Mouse (Mus musculus): ENCODE results near the gene Tmem130. TPM values are rescaled to one million over a fixed set of nuclear protein-coding genes. Genes with fewer than 3 reads are reported as not detected.
A peak's percentile ranks its signal among the peaks of the same experiment; 100 is the strongest.

Tmem130 gene
- polyA plus RNA-seq (2015; fragmentation: Nextera tagmentation; extraction: Ambion mirVana) = 3.4 and 4.6 TPM in 2 replicates

DNA sequence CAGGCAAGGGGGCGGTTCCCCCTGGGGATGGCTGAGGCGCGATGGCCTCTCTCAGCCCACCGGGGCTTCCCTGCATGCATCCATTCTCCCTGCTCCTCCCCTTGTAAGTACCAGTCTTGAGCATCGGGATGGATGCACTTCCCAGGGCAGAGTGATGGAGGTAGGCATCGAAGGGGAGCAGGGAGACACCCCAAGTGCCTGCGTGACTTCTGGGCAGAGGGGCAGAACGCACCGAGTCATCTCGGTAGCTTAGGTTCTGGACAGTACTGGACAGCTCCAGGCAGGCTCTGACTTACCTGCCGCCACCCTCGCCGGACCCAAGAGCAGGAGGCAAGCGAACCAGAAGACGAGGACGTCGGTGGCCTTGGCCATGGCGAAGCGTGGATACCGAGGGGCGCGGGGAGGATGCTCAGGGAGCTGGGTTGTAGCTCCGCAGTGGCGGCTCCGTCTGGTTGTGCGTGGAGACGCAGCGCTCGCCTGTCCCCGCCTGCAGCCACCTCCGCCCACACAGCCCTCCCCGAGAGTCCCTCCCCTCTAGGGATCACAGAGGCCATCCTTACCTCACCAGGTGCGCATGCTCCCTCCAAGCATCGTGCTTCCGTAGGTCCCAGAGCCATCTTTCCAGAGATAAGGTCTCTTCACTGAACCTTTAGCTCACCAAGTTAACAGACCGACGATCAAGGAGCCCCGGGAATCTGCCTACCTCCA lies at the start of gene Tmem130:
Gene Tmem130 (minus strand): TSS at position 658 of the 708 bp plus-strand sequence.
- Histone ChIP-seq H3K9ac (no peak within 1 kb of the TSS), H3K27ac (no peak within 1 kb of the TSS), H3K27me3 (replicated peaks) (peaks cover 12% of the 10 kb centered on the region), H3K36me3 (no peaks in the 10 kb centered on the region), H3K4me1 (replicated peaks) (peaks cover 7% of the 10 kb centered on the region; the same call in 1 of the 2 replicates), H3K4me2 (replicated peaks) (peak within 1 kb of the TSS; percentile 64), H3K9me3 (no peaks in the 10 kb centered on the region), H3K4me3 (replicated peaks) (peak within 1 kb of the TSS; percentile 30)
- 1% methylated on average over 38 of the region's 38 CpGs for WGBS
- peak; percentile 67 for ATAC-seq

GRCm38 (mm10) chr5:144806931-144807330 lies 45.3 kb upstream of the Tmem130 start:
- no peaks in the 10 kb centered on the region for H3K9me3 ChIP-seq
- H3K4me1 ChIP-seq (replicated peaks) = no peaks in the 10 kb centered on the region
- no peak overlapping the region for H3K9ac ChIP-seq
- 97% methylated on average over 10 of the region's 10 CpGs for WGBS
- H3K4me3 ChIP-seq (replicated peaks) = no peak overlapping the region
- no peak overlapping the region for H3K27ac ChIP-seq
- no peak overlapping the region for H3K4me2 ChIP-seq (replicated peaks)
- H3K27me3 ChIP-seq (replicated peaks) = no peaks in the 10 kb centered on the region
- ATAC-seq = no peak
- peaks cover 63% of the 10 kb centered on the region for H3K36me3 ChIP-seq

- no peak overlapping the region for H3K4me2 ChIP-seq (replicated peaks)
- WGBS = 89% methylated on average over 7 of the region's 7 CpGs
- H3K27ac ChIP-seq = no peak overlapping the region
- no peak for ATAC-seq
- H3K4me1 ChIP-seq (replicated peaks) = no peaks in the 10 kb centered on the region
- no peak overlapping the region for H3K4me3 ChIP-seq (replicated peaks)
- H3K36me3 ChIP-seq = peaks cover 68% of the 10 kb centered on the region
- H3K9me3 ChIP-seq = no peaks in the 10 kb centered on the region
- H3K27me3 ChIP-seq (replicated peaks) = no peaks in the 10 kb centered on the region
- H3K9ac ChIP-seq = no peak overlapping the region
Measured at GRCm38 (mm10) chr5:144804181-144804580, 42.6 kb upstream of the Tmem130 start.

- H3K9ac ChIP-seq = no peak overlapping the region
- no peaks in the 10 kb centered on the region for H3K27me3 ChIP-seq (replicated peaks)
- no peak for ATAC-seq
- 87% methylated on average over 8 of the region's 8 CpGs for WGBS
- no peak overlapping the region for H3K4me3 ChIP-seq (replicated peaks)
- peaks cover 71% of the 10 kb centered on the region for H3K36me3 ChIP-seq
- H3K4me1 ChIP-seq (replicated peaks) = no peaks in the 10 kb centered on the region
- H3K9me3 ChIP-seq = no peaks in the 10 kb centered on the region
- H3K27ac ChIP-seq = no peak overlapping the region
- H3K4me2 ChIP-seq (replicated peaks) = no peak overlapping the region
Measured at GRCm38 (mm10) chr5:144803066-144803465, 41.4 kb upstream of the Tmem130 start.

DNA sequence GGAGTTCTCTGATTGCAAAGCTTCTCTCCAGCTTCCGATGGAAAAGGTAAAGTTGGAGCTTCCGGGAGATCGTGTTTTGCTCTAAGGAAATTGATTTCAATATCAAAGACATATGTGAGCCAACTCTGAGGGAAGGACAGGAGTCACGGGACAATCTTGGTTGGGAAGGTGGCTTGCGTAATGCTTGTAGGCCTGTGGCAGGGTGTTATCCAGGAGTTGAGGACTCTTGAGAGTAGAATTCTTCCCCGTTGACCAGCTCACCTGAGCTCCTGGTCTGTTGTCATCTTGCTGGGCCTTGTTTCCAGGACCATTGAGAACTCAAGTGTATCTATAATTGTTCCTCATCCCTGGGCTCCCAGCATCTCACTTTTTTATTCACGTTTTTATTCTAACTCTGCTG lies 35.5 kb upstream of the Tmem130 start:
- H3K4me2 ChIP-seq (replicated peaks) = no peak overlapping the region
- no peak for ATAC-seq
- no peak overlapping the region for H3K9ac ChIP-seq
- H3K9me3 ChIP-seq = no peaks in the 10 kb centered on the region
- no peaks in the 10 kb centered on the region for H3K4me1 ChIP-seq (replicated peaks)
- H3K27ac ChIP-seq = no peak overlapping the region
- H3K36me3 ChIP-seq = peaks cover 72% of the 10 kb centered on the region
- no peaks in the 10 kb centered on the region for H3K27me3 ChIP-seq (replicated peaks)
- no peak overlapping the region for H3K4me3 ChIP-seq (replicated peaks)
- 91% methylated on average over 7 of the region's 7 CpGs for WGBS

- no peak overlapping the region for H3K4me2 ChIP-seq (replicated peaks)
- H3K9ac ChIP-seq = no peak overlapping the region
- ATAC-seq = no peak
- no peaks in the 10 kb centered on the region for H3K27me3 ChIP-seq (replicated peaks)
- no peaks in the 10 kb centered on the region for H3K4me1 ChIP-seq (replicated peaks)
- no peak overlapping the region for H3K27ac ChIP-seq
- 72% methylated on average over 6 of the region's 6 CpGs for WGBS
- no peaks in the 10 kb centered on the region for H3K9me3 ChIP-seq
- H3K4me3 ChIP-seq (replicated peaks) = no peak overlapping the region
- H3K36me3 ChIP-seq = peaks cover 76% of the 10 kb centered on the region
Measured at GRCm38 (mm10) chr5:144794687-144795086, 33.1 kb upstream of the Tmem130 start.

DNA sequence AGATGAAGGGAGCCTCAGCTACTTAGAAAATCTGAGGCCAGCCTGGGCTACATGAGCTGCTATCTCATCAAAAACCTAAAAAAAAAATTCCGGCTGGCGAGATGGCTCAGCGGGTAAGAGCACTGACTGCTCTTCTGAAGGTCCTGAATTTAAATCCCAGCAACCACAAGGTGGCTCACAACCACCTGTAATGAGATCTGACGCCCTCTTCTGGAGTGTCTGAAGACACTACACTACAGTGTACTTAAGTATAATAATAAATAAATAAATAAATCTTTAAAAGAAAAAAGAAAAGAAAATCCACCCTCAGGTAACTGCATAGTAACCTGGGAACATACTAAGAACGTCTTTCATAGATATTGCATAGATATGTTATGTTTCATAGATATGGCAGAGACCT lies 31.8 kb upstream of the Tmem130 start:
- no peak for ATAC-seq
- Histone ChIP-seq H3K9ac (no peak overlapping the region), H3K4me3 (replicated peaks) (no peak overlapping the region), H3K4me2 (replicated peaks) (no peak overlapping the region), H3K36me3 (peaks cover 80% of the 10 kb centered on the region), H3K27me3 (replicated peaks) (no peaks in the 10 kb centered on the region), H3K4me1 (replicated peaks) (no peaks in the 10 kb centered on the region), H3K27ac (no peak overlapping the region), H3K9me3 (no peaks in the 10 kb centered on the region)
- 89% methylated on average over 5 of the region's 5 CpGs for WGBS

DNA sequence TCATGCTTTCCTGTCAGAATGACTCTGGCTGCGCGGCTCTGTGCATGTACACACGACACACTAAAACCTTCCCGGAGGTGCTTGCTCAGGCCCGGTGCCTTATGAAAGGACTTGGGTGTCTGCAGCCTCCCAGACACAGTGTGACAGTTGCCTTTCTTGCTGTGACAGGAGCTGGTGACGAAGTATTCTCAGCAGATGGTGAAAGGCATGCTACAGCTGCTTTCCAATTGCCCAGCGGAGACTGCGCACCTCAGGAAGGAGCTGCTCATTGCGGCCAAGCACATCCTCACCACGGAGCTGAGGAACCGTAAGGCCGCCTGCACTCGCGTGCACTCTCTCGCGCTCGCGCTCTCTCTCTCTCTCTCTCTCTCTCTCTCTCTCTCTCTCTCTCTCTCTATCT lies 24.8 kb upstream of the Tmem130 start:
- H3K4me3 ChIP-seq (replicated peaks) = no peak overlapping the region
- 97% methylated on average over 18 of the region's 18 CpGs for WGBS
- no peak overlapping the region for H3K27ac ChIP-seq
- no peaks in the 10 kb centered on the region for H3K9me3 ChIP-seq
- no peaks in the 10 kb centered on the region for H3K4me1 ChIP-seq (replicated peaks)
- H3K27me3 ChIP-seq (replicated peaks) = no peaks in the 10 kb centered on the region
- H3K4me2 ChIP-seq (replicated peaks) = no peak overlapping the region
- ATAC-seq = no peak
- H3K9ac ChIP-seq = no peak overlapping the region
- H3K36me3 ChIP-seq = peaks cover 68% of the 10 kb centered on the region

GRCm38 (mm10) chr5:144780654-144781053 lies 19.0 kb upstream of the Tmem130 start:
- no peak overlapping the region for H3K4me2 ChIP-seq (replicated peaks)
- no peak overlapping the region for H3K27ac ChIP-seq
- H3K36me3 ChIP-seq = peaks cover 59% of the 10 kb centered on the region
- no peaks in the 10 kb centered on the region for H3K27me3 ChIP-seq (replicated peaks)
- no peaks in the 10 kb centered on the region for H3K9me3 ChIP-seq
- ATAC-seq = no peak
- no peak overlapping the region for H3K9ac ChIP-seq
- no peak overlapping the region for H3K4me3 ChIP-seq (replicated peaks)
- WGBS = 81% methylated on average over 8 of the region's 8 CpGs
- no peaks in the 10 kb centered on the region for H3K4me1 ChIP-seq (replicated peaks)

GRCm38 (mm10) chr5:144773231-144773630 lies 11.6 kb upstream of the Tmem130 start:
- peaks cover 26% of the 10 kb centered on the region for H3K36me3 ChIP-seq
- no peak overlapping the region for H3K27ac ChIP-seq
- no peak overlapping the region for H3K9ac ChIP-seq
- H3K4me2 ChIP-seq (replicated peaks) = no peak overlapping the region
- H3K4me3 ChIP-seq (replicated peaks) = no peak overlapping the region
- H3K27me3 ChIP-seq (replicated peaks) = no peaks in the 10 kb centered on the region
- 93% methylated on average over 6 of the region's 6 CpGs for WGBS
- no peaks in the 10 kb centered on the region for H3K9me3 ChIP-seq
- H3K4me1 ChIP-seq (replicated peaks) = peaks cover 9% of the 10 kb centered on the region; the same call in 1 of the 2 replicates
- ATAC-seq = no peak

- ATAC-seq = peak; percentile 9
- WGBS = 15% methylated on average over 8 of the region's 8 CpGs
Measured at GRCm38 (mm10) chr5:144769067-144769482, 7.5 kb upstream of the Tmem130 start.

GRCm38 (mm10) chr5:144767911-144768841 lies 6.6 kb upstream of the Tmem130 start:
- Histone ChIP-seq H3K9me3 (no peaks in the 10 kb centered on the region), H3K36me3 (peaks cover 9% of the 10 kb centered on the region), H3K4me1 (replicated peaks) (peaks cover 9% of the 10 kb centered on the region; the same call in 1 of the 2 replicates), H3K9ac (peak overlapping the region; percentile 99), H3K4me2 (replicated peaks) (peak overlapping the region; percentile 78), H3K27me3 (replicated peaks) (no peaks in the 10 kb centered on the region), H3K27ac (peak overlapping the region; percentile 97), H3K4me3 (replicated peaks) (peak overlapping the region; percentile 90)
- WGBS = under 1% methylated on average over 91 of the region's 92 CpGs
- peak; percentile 94 for ATAC-seq

More at GRCm38 (mm10) chr5:144769067-144769482, 7.5 kb upstream of the Tmem130 start:
- Histone ChIP-seq H3K9ac (peak overlapping the region; percentile 99), H3K36me3 (peaks cover 9% of the 10 kb centered on the region), H3K27ac (0 out of 2 replicates have a peak overlapping the region, but pooled peaks have one; percentile 97), H3K4me1 (replicated peaks) (peaks cover 9% of the 10 kb centered on the region; the same call in 1 of the 2 replicates), H3K27me3 (replicated peaks) (no peaks in the 10 kb centered on the region), H3K4me2 (replicated peaks) (peak overlapping the region; percentile 78), H3K4me3 (replicated peaks) (peak overlapping the region; percentile 90), H3K9me3 (no peaks in the 10 kb centered on the region)
